Mouse (Mus musculus) midbrain, postnatal 0 days (tissue): ENCODE measurements around the gene Cryga. TPM values are rescaled to one million over a fixed set of nuclear protein-coding genes. Genes with fewer than 3 reads are reported as not detected.

ENCODE experiments used
- ATAC-seq: fragments of 200-750 bp; cut with Nextera tagmentation; 2 replicates; pipeline ENCODE4 v1.8.0; 2017; ENCODE audit warnings: moderate number of reproducible peaks, mild to moderate bottlenecking, moderate TSS enrichment, moderate library complexity; ENCODE audit not compliant: low FRiP score
- DNase-seq: peaks from one replicate; pipeline ENCODE4 v3.0.0-alpha.2; 2015; ENCODE audit warnings: low spot score
- H3K27ac ChIP-seq: fragments of 300-500 bp; sonication (generic); 2 replicates; pipeline ENCODE4 v1.5.1; 2014; ENCODE audit warnings: low read depth, mild to moderate bottlenecking, low read length, mixed read lengths
- H3K27me3 ChIP-seq: fragments of 300-500 bp; sonication (generic); 2 replicates; pipeline ENCODE4 v1.6.1; 2014; ENCODE audit warnings: low read length, control low read depth, mixed read lengths; ENCODE audit not compliant: insufficient read depth
- H3K36me3 ChIP-seq: fragments of 300-500 bp; sonication (generic); 2 replicates; pipeline ENCODE4 v1.6.1; 2014; ENCODE audit warnings: low read length, control low read depth, mixed read lengths; ENCODE audit not compliant: insufficient read depth
- H3K4me1 ChIP-seq: fragments of 300-500 bp; sonication (generic); 2 replicates; pipeline ENCODE4 v1.6.1; 2014; ENCODE audit warnings: mild to moderate bottlenecking, control low read depth, antibody characterized with exemption, low read length, mixed read lengths; ENCODE audit not compliant: insufficient read depth
- H3K4me2 ChIP-seq: fragments of 300-500 bp; sonication (generic); 2 replicates; pipeline ENCODE4 v1.6.1; 2014; ENCODE audit warnings: low read depth, mild to moderate bottlenecking, low read length, mixed read lengths; ENCODE audit not compliant: poor library complexity, severe bottlenecking
- H3K4me3 ChIP-seq: fragments of 300-500 bp; sonication (generic); 2 replicates; pipeline ENCODE4 v1.5.1; 2014; ENCODE audit warnings: low read depth, mild to moderate bottlenecking, low read length, moderate library complexity
- H3K9ac ChIP-seq: fragments of 300-500 bp; sonication (generic); replicated peaks from 2 replicates; pipeline ENCODE4 v1.6.1; 2014; ENCODE audit warnings: mild to moderate bottlenecking, low read length, moderate library complexity, mixed read lengths; ENCODE audit not compliant: poor library complexity, severe bottlenecking
- H3K9me3 ChIP-seq: fragments of 300-500 bp; sonication (generic); 2 replicates; pipeline ENCODE4 v1.6.1; 2016; ENCODE audit warnings: low read length, control low read depth
- CTCF ChIP-seq: IDR thresholded peaks from 2 replicates; pipeline ENCODE4 v1.5.1; 2016; ENCODE audit warnings: antibody characterized with exemption, mild to moderate bottlenecking
- WGBS: fragments of 180-500 bp; shearing (Covaris S2); extraction: QIAGEN DNeasy Blood & Tissue Kit; methylation state at CpG from one replicate; pipeline ENCODE4 v1.1.7; 2014; 5-methylcytosine and 5-hydroxymethylcytosine counted together
- polyA plus RNA-seq: library from polyadenylated mRNA; unstranded; fragments of >200 nt; fragmentation: Nextera tagmentation; extraction: Ambion mirVana; gene quantifications from 2 replicates; pipeline ENCODE4 v1.2.1, GENCODE M21; 2015
- total RNA-seq: library from RNA; depleted of rRNA; stranded (reverse); fragments of >200 nt; gene quantifications from 2 replicates; pipeline ENCODE4 v1.2.3, GENCODE M21; 2014

Cryga gene
- total and polyA plus RNA-seq, 2 experiments from 2014 or later = 0.95 to 2.8 TPM

DNA sequence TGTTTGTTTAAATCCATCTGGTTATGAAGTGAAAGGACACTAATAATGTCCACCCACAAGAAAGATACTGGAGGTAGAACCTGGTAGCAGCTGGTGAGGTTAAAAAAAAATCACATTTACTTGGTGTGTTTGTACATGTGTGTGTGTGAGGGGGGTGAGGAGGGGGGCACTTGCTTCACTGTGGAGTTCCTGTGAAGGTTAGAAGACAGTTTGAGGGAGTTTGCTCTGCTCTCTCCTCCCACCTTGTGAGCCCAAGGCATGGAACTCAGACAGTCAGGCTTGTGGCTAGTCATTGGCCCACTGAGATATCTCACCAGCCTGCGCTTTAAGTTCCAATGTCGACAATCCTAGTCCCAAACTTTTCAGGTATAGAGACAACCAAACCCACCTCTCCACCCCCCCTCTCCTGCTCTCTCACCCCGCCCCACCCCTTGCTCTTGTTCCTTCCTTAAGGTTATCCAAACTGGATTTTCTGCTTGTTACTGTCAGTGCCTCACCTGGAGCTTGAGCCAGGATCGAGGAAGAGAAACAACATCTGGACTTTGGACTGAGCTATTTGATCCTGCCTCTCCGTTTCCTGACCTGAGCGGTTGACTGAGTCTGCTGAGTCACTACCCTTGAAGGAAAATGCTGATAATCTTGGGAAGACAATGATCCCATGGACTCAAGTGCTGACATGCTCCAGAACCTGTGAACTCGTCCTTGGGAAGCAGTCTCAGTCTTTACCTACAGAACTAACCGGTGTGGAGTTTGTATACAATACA is 15.2 kb upstream of the Cryga start:
- H3K36me3 ChIP-seq = no peaks in the 10 kb centered on the region
- WGBS = 82% methylated on average over 8 of the region's 8 CpGs
- no peak for ATAC-seq
- no peak overlapping the region for H3K9ac ChIP-seq
- no peak overlapping the region for H3K4me2 ChIP-seq
- no peak for TF ChIP-seq CTCF
- no peaks in the 10 kb centered on the region for H3K27me3 ChIP-seq
- no peaks in the 10 kb centered on the region for H3K4me1 ChIP-seq
- H3K4me3 ChIP-seq = no peak overlapping the region
- H3K9me3 ChIP-seq = no peaks in the 10 kb centered on the region
- H3K27ac ChIP-seq = no peak overlapping the region
- DNase-seq = no peak

DNA sequence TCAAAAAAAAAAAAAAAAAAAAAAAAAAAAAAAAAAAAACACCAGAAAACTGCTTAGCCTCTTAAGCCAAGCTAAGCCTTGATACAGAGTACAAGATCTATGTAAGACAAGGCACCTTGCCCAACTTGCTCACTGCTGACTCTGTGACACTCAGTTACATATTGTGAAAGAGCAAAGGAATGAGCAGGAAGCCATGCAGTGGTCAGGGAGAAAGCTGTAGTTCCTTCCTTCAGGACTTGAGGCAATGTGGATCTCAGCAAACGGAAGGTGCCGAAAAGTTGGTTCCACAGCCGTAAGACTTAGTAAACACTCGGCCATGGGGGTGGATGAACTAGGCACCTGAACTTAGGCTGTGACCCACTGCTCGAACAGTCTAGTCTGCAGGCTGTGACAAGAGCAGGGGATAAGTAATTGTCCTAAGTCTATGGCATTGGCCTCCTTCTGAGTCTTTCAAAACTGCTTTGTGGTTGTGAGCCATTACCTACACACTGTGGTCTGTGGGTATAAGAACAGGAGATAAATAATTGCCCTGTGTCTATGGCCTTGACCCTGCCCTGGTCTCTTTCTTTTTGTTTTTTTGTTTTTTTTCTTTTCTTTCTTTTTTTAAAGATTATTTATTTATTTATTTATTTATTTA is 10.5 kb upstream of the Cryga start:
- Histone ChIP-seq H3K27ac (no peak overlapping the region), H3K4me3 (no peak overlapping the region), H3K4me2 (no peak overlapping the region), H3K9me3 (no peaks in the 10 kb centered on the region), H3K4me1 (no peaks in the 10 kb centered on the region), H3K9ac (no peak overlapping the region), H3K27me3 (no peaks in the 10 kb centered on the region), H3K36me3 (no peaks in the 10 kb centered on the region)
- DNase-seq (no peak), ATAC-seq (no peak)
- WGBS = 89% methylated on average over 5 of the region's 5 CpGs
- TF ChIP-seq CTCF = no peak

DNA sequence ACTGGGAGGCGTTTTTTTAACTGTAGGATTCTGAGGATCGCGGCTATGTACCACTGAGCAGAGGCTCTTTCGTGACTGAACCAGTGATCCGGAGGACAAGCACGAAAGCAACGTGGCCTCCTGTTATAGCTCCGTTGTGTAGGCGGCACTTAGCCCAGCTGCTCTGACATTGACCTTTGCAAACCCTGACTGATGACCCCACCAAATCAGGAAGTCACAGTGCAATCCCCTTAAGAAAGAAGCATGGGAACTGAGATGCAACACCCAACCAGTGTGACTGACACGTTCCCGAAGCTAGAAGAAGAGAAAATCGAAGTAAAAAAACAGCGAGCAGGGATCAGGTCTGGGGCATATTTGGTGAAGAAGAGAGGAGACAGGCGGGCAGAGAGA is 9.6 kb upstream of the Cryga start:
- Histone ChIP-seq H3K4me2 (peak overlapping the region; percentile 28), H3K4me3 (0 out of 2 replicates have a peak overlapping the region, but pooled peaks have one; percentile 6), H3K27me3 (no peaks in the 10 kb centered on the region), H3K9me3 (no peaks in the 10 kb centered on the region), H3K36me3 (no peaks in the 10 kb centered on the region), H3K9ac (no peak overlapping the region), H3K4me1 (no peaks in the 10 kb centered on the region), H3K27ac (no peak overlapping the region)
- 54% methylated on average over 14 of the region's 14 CpGs for WGBS
- no peak for TF ChIP-seq CTCF
- ATAC-seq (no peak), DNase-seq (no peak)

DNA sequence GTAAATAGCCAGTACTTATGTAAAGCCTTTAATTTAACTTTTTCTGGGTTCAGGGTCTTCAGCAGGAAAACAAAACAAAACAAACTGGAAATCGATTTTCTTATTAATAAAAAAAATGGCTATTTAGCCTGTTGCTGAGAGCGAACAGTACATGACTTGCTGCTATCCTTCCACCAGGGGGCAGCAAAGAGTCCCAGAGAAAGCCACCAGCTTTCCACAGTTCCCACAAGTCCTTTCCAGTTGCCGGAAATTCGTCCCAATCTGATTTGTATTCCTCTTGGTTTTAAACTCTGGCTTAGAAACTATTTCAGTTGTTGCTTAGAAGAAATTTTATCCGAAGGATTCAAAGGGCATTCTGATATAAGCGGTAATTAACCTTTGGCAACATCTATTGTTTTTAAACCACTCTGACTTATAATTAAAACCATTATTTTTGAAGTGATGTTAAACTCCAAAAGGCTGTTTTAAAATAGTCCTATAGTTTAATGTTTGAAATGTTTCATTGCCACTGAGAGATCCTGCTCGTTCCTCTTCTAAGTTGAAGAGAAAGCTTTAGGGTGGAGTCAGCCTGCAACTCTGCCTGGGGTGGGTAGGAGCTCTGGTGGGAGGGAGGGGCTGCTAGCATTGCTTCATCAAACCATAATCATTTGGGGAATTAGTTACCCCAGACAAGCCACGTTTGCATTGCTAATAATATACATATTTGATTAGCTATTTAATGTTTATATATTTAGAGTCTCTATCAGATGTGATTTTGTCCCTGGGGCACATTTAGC is 9.0 kb upstream of the Cryga start:
- H3K9ac ChIP-seq = no peak overlapping the region
- WGBS = 10% methylated on average over 8 of the region's 8 CpGs
- no peaks in the 10 kb centered on the region for H3K4me1 ChIP-seq
- H3K4me2 ChIP-seq = peak overlapping the region; percentile 28
- H3K27me3 ChIP-seq = no peaks in the 10 kb centered on the region
- DNase-seq = peak; percentile 92
- ATAC-seq = 0 out of 2 replicates have a peak, but pooled peaks have one; percentile 72
- no peak overlapping the region for H3K27ac ChIP-seq
- H3K9me3 ChIP-seq = no peaks in the 10 kb centered on the region
- H3K4me3 ChIP-seq = 0 out of 2 replicates have a peak overlapping the region, but pooled peaks have one; percentile 6
- TF ChIP-seq CTCF = peak; percentile 96
- no peaks in the 10 kb centered on the region for H3K36me3 ChIP-seq

DNA sequence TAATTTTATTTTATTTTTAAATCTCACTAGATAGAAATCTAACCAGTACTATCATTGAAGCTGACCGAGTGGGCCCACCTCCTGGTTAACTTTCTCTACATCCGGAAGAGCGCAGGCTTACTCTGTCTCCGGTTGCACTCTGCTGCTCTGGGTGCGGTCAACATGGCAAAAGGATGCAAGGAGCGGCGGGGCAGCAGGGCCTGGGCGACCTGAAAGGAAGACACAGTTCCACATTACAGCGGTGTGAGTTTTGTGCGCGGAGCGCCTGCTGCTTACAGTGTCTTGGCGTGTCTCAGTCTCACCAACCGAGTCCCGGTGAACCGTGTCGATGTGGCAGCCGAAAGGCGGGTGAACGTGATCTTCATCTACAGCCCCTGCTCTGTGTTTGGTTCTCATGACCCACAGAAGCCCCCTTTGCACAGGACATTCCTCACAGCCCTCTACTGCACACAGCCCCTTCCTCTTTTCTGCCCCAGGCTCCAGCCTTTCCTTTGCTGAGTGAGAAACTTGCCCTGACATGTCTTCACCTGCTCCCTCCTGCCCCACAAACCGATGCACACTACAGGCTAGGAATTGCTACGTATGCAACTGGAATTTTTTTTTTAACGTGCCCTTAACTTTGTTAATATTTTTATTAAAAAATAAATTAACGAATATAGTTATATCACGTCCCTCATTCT is 6.7 kb upstream of the Cryga start:
- DNase-seq = no peak
- Histone ChIP-seq H3K27me3 (no peaks in the 10 kb centered on the region), H3K4me1 (no peaks in the 10 kb centered on the region), H3K4me2 (no peak overlapping the region), H3K9ac (no peak overlapping the region), H3K27ac (no peak overlapping the region), H3K36me3 (no peaks in the 10 kb centered on the region), H3K4me3 (no peak overlapping the region), H3K9me3 (no peaks in the 10 kb centered on the region)
- 81% methylated on average over 25 of the region's 25 CpGs for whole genome bisulfite sequencing
- no peak for TF ChIP-seq CTCF
- ATAC-seq = no peak
